Comparison of ENCODE assay signal across 10 mouse cellular contexts in genomic region chr6:4488966-4489365, GRCm38 (mm10). TPM values are rescaled to one million over a fixed set of nuclear protein-coding genes. Genes with fewer than 3 reads are reported as not detected.
A peak's percentile ranks its signal among the peaks of the same experiment; 100 is the strongest.
DNase-seq lines count a peak whose midpoint lies in the region; ATAC-seq and TF ChIP-seq lines count a peak whose summit lies in the region.
"Had no signal": no experiment of that assay in that cellular context is flagged by ENCODE, and none has a peak within 500 bp of the region (broad histone marks: within the 10 kb centered on the region; RNA-seq: fewer than 3 reads in every experiment).

No protein-coding gene starts in this region.

- no peaks in the 10 kb centered on the region for H3K4me1 ChIP-seq in hindbrain, postnatal 0 days (ENCODE audit: insufficient read depth, low read length)
- H3K4me1 ChIP-seq in small intestine, adult 2 months (ENCODE audit: control insufficient read depth, insufficient read depth, insufficient read length, low read length), result no peaks in the 10 kb centered on the region
- H3K4me1 ChIP-seq in midbrain, embryonic 13.5 days (replicated peaks), result 0 out of 2 replicates have a peak, but pooled peaks cover 3% of the 10 kb centered on the region

- H3K27me3 ChIP-seq in hindbrain, postnatal 0 days (ENCODE audit: insufficient read depth, low read length), result no peaks in the 10 kb centered on the region
- no peaks in the 10 kb centered on the region for H3K27me3 ChIP-seq in small intestine, adult 2 months (ENCODE audit: control insufficient read depth, insufficient read depth, low read length)
- no peaks in the 10 kb centered on the region for H3K27me3 ChIP-seq in midbrain, embryonic 13.5 days

- no peak for TF ChIP-seq CTCF in gastrocnemius, adult 2 months (IDR thresholded peaks at IDR 0.05)
- no peak for TF ChIP-seq CTCF in hindbrain, postnatal 0 days (IDR thresholded peaks at IDR 0.05; ENCODE audit: low read depth)
- no peak for TF ChIP-seq CTCF in small intestine, adult 2 months (IDR thresholded peaks at IDR 0.05; ENCODE audit: extremely low read depth, insufficient read length, insufficient replicate concordance, low read depth, low read length)

- H3K36me3 ChIP-seq in hindbrain, postnatal 0 days (ENCODE audit: insufficient read depth, low read length), result no peaks in the 10 kb centered on the region
- H3K36me3 ChIP-seq in small intestine, adult 2 months (ENCODE audit: control insufficient read depth, insufficient read depth, low read length), result no peaks in the 10 kb centered on the region
- H3K36me3 ChIP-seq in midbrain, embryonic 13.5 days, result no peaks in the 10 kb centered on the region

- TF ChIP-seq POLR2A in small intestine, adult 2 months (IDR thresholded peaks at IDR 0.05; ENCODE audit: low read depth, low read length), result no peak

- H3K4me2 ChIP-seq in hindbrain, postnatal 0 days (ENCODE audit: low read depth, low read length), result no peak overlapping the region
- no peak overlapping the region for H3K4me2 ChIP-seq in midbrain, embryonic 13.5 days (replicated peaks)

- H3K4me3 ChIP-seq in gastrocnemius, adult 2 months, result peak overlapping the region; percentile 53
- H3K4me3 ChIP-seq in hindbrain, postnatal 0 days (ENCODE audit: low read length), result no peak overlapping the region
- no peak overlapping the region for H3K4me3 ChIP-seq in small intestine, adult 2 months (ENCODE audit: low read depth, low read length)
- H3K4me3 ChIP-seq in midbrain, embryonic 13.5 days (replicated peaks), result no peak overlapping the region
- H3K4me3 ChIP-seq: left cerebral cortex, adult 2 months had no signal

- no peak for DNase-seq in gastrocnemius, adult 2 months
- DNase-seq in gastrocnemius, postnatal 10 days, result no peak
- peak; percentile 25 for DNase-seq in lung, postnatal 10 days
- DNase-seq in lung, postnatal 25 days (ENCODE audit: low spot score), result no peak
- DNase-seq in hindbrain, postnatal 0 days (ENCODE audit: low spot score), result no peak
- DNase-seq in layer of hippocampus, adult 9-10 months (ENCODE audit: low spot score), result no peak
- DNase-seq: right cerebral cortex, postnatal 4 days had no signal

- 59% methylated on average over 1 of the region's 1 CpGs for WGBS in hindbrain, postnatal 0 days
- WGBS in small intestine, adult 2 months, result 59% methylated on average over 1 of the region's 1 CpGs
- WGBS in midbrain, embryonic 13.5 days, result 67% methylated on average over 1 of the region's 1 CpGs

- no peak overlapping the region for H3K9ac ChIP-seq in hindbrain, postnatal 0 days (replicated peaks; ENCODE audit: low read length)
- no peak overlapping the region for H3K9ac ChIP-seq in midbrain, embryonic 13.5 days (replicated peaks)

- H3K9me3 ChIP-seq in hindbrain, postnatal 0 days (ENCODE audit: low read length), result no peaks in the 10 kb centered on the region
- H3K9me3 ChIP-seq in midbrain, embryonic 13.5 days, result no peaks in the 10 kb centered on the region

- intact Hi-C loops in gastrocnemius, adult 2 months (cut with DNase I), result loop anchor here (5.0 kb wide), 1 partner anchor 72 kb away; no protein-coding TSS in a partner anchor

- H3K27ac ChIP-seq in gastrocnemius, adult 2 months, result peak overlapping the region; percentile 77
- H3K27ac ChIP-seq in hindbrain, postnatal 0 days, result 0 out of 2 replicates have a peak overlapping the region, but pooled peaks have one; percentile 8
- H3K27ac ChIP-seq in small intestine, adult 2 months (ENCODE audit: insufficient read depth, low read depth, low read length), result peak overlapping the region; percentile 78
- H3K27ac ChIP-seq in midbrain, embryonic 13.5 days, result no peak overlapping the region
- H3K27ac ChIP-seq: left cerebral cortex, adult 2 months had no signal

- no peak for ATAC-seq in hindbrain, postnatal 0 days
- ATAC-seq in midbrain, embryonic 13.5 days, result no peak

RNA-seq across cellular contexts. Expression of gene Col1a2, which starts 15.6 kb away (rescaled TPM):
- total RNA-seq in gastrocnemius, adult 2 months (2021), result 100 to 1,000 TPM; 127 to 394 TPM
- total RNA-seq in gastrocnemius, postnatal 10 days (2021), result 1,000 to 10,000 TPM; 2,936 to 4,479 TPM
- 104 and 127 TPM in 2 replicates for total RNA-seq in hindbrain, postnatal 0 days (2014; rRNA removed)
- polyA plus RNA-seq in hindbrain, postnatal 0 days (2015; fragmentation: Nextera tagmentation; extraction: Ambion mirVana), result 66.9 and 83.8 TPM in 2 replicates
- 31.8 and 39.8 TPM in 2 replicates for polyA plus RNA-seq in small intestine, adult 2 months (2012; rRNA removed)
- polyA plus RNA-seq in midbrain, embryonic 13.5 days (2015; fragmentation: Nextera tagmentation; extraction: Ambion mirVana), result 54.7 and 72.3 TPM in 2 replicates

Comparison
In these comparisons a context has a peak if more than half of its experiments do, and no peak if none do; other contexts are left out.
1. RNA of gene Col1a2, which starts 15.6 kb away (total RNA-seq): 2,936 to 4,479 TPM in gastrocnemius, postnatal 10 days; 127 to 394 TPM in gastrocnemius, adult 2 months and 104 to 127 TPM in hindbrain, postnatal 0 days; every median in the first group is over 4 times any median in the second.